Mouse (Mus musculus): ENCODE results near the gene Cdkl5. TPM values are rescaled to one million over a fixed set of nuclear protein-coding genes. Genes with fewer than 3 reads are reported as not detected.
A peak's percentile ranks its signal among the peaks of the same experiment; 100 is the strongest.
"Not testable (repeated sequence)": the region's sequence is repeated elsewhere in the genome, so short reads cannot be mapped to it uniquely, and the experiment has no call there.

The Cdkl5 gene
- polyA plus RNA-seq, 1 experiment from 2014 or later = 2.7 TPM

DNA sequence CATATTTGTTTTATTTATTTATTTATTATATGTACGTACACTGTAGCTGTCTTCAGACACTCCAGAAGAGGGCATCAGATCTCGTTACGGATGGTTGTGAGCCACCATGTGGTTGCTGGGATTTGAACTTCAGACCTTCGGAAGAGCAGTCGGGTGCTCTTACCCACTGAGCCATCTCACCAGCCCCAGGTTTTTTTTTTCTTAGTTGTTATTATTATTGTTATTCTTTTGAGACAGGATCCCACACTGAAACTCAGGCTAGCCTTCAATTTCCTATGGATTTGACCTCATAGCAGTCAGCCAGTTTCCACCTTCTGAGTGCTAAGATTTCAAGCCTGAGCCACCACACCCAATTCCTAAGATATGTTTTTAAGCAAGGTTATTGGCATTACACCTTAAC lies 224.9 kb downstream of the Cdkl5 start:
- ATAC-seq (ENCODE audit: low FRiP score, low read depth); H3K4me1 ChIP-seq; H3K27me3 ChIP-seq (replicated peaks); H3K27ac ChIP-seq; H3K36me3 ChIP-seq; H3K4me3 ChIP-seq; H3K9ac ChIP-seq; H3K9me3 ChIP-seq; H3K4me2 ChIP-seq (replicated peaks): not testable (repeated sequence)
- 86% methylated on average over 5 of the region's 5 CpGs for WGBS

GRCm38 (mm10) chrX:160767713-160768112 lies 226.8 kb downstream of the Cdkl5 start, which contains the start of gene Rs1:
Gene Rs1, plus strand, starts transcription at chrX:160768013.
- no peak within 1 kb of the TSS for H3K4me3 ChIP-seq
- no peaks in the 10 kb centered on the region for H3K36me3 ChIP-seq
- no peaks in the 10 kb centered on the region for H3K9me3 ChIP-seq
- H3K4me1 ChIP-seq = no peaks in the 10 kb centered on the region
- H3K27me3 ChIP-seq (replicated peaks) = peaks cover 7% of the 10 kb centered on the region; the same call in 1 of the 2 replicates
- no peak within 1 kb of the TSS for H3K9ac ChIP-seq
- H3K4me2 ChIP-seq (replicated peaks) = peak within 1 kb of the TSS; percentile 51; the same call in 1 of the 2 replicates
- WGBS = 92% methylated on average over 2 of the region's 2 CpGs
- no peak within 1 kb of the TSS for H3K27ac ChIP-seq
- no peak for ATAC-seq (ENCODE audit: low FRiP score, low read depth)

DNA sequence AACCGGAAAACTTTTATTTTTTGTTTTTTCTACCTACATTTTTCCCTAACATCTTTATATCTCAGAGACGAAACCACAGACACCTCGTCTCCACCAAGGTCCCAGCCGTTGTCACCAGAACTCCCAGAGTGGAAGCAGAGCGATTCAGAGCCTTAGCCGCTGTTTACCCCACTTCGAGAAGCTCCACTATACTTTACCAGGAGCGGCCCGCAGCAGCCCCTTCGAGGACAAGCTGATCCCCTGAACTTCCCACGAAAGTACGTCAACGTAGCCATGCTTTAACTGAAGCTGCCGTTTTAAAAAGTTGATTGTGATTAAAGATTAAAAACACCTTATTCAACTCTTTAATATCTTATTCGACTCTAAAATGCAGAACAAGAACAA lies 228.3 kb downstream of the Cdkl5 start:
- 34% methylated on average over 15 of the region's 15 CpGs for WGBS
- Histone ChIP-seq H3K9me3 (no peaks in the 10 kb centered on the region), H3K9ac (no peak overlapping the region), H3K4me3 (peak overlapping the region; percentile 33), H3K27me3 (replicated peaks) (peaks cover 7% of the 10 kb centered on the region; the same call in 1 of the 2 replicates), H3K4me2 (replicated peaks) (peak overlapping the region; percentile 51), H3K4me1 (no peaks in the 10 kb centered on the region), H3K36me3 (no peaks in the 10 kb centered on the region), H3K27ac (no peak overlapping the region)
- peak; percentile 88 for ATAC-seq (ENCODE audit: low FRiP score, low read depth)

DNA sequence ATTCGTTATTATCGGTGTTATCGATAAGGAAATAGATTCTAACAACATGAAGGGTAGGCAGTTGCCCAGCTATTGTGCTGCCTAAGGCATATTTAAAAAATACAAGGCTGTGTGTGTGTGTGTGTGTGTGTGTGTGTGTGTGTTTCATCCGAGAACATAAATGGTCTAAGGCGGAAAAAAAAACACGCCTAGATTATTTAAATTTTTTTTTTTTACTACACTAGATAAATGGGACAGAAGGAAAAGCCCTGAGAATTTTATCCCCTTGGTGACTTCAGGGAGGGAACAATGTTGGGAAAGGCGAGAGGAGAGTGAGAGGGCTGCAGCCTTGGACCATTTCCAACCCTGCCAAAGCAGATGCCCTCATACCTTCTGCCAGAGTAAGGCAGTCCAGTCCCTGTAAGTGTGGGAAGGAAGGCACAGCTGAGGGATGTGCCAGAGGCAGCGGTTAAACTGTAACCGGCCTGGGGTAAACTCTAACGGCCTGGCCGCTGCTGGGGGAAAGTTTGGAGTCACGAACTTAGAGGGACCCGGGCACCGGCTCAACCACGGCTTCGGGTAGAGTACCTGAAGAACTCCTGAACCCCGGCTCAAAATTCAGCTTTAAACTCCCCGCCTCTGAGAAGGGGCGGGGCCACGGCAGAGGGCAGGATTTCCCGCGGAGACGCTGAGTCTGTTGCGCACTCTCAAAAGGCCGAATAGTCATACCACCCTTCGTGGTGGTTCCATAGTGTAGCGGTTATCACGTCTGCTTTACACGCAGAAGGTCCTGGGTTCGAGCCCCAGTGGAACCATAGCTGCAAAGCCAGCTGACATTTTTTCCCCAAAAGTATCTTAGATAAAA lies 228.9 kb downstream of the Cdkl5 start:
- peak; percentile 96 for ATAC-seq (ENCODE audit: low FRiP score, low read depth)
- WGBS = 28% methylated on average over 30 of the region's 30 CpGs

GRCm38 (mm10) chrX:160750808-160751207 lies 243.7 kb downstream of the Cdkl5 start:
- H3K4me2 ChIP-seq (replicated peaks) = no peak overlapping the region
- H3K4me3 ChIP-seq = no peak overlapping the region
- no peaks in the 10 kb centered on the region for H3K9me3 ChIP-seq
- no peaks in the 10 kb centered on the region for H3K27me3 ChIP-seq (replicated peaks)
- H3K27ac ChIP-seq = no peak overlapping the region
- 95% methylated on average over 8 of the region's 8 CpGs for WGBS
- no peak for ATAC-seq (ENCODE audit: low FRiP score, low read depth)
- H3K9ac ChIP-seq = no peak overlapping the region
- no peaks in the 10 kb centered on the region for H3K36me3 ChIP-seq
- H3K4me1 ChIP-seq = no peaks in the 10 kb centered on the region

More for the DNA sequence above, 228.9 kb downstream of the Cdkl5 start:
- peak overlapping the region; percentile 51 for H3K4me2 ChIP-seq (replicated peaks)
- peak overlapping the region; percentile 37 for H3K4me3 ChIP-seq
- no peaks in the 10 kb centered on the region for H3K4me1 ChIP-seq
- H3K9ac ChIP-seq = no peak overlapping the region
- no peak overlapping the region for H3K27ac ChIP-seq
- no peaks in the 10 kb centered on the region for H3K36me3 ChIP-seq
- H3K27me3 ChIP-seq (replicated peaks) = peaks cover 7% of the 10 kb centered on the region; the same call in 1 of the 2 replicates
- H3K9me3 ChIP-seq = no peaks in the 10 kb centered on the region

DNA sequence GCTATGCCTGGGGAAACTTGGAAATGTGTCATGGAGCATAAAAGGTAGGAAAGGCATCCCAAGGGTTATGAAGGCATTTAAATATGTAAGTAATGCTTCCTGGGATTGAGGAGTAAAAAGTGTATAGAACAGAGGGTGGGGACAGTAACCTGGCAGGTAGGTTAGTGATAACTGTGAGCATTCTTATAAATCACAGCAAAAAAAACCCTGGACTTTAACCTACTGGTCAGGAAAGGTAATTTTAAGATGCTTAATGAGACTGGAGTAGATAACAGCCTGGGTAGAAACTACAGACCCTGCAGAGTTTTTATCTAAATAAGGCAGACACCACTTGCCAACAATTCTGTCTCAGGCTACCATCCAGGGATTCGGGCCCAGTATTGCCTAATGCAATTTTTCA lies 245.9 kb downstream of the Cdkl5 start:
- Histone ChIP-seq H3K4me1 (no peaks in the 10 kb centered on the region), H3K4me3 (no peak overlapping the region), H3K27me3 (replicated peaks) (no peaks in the 10 kb centered on the region), H3K27ac (no peak overlapping the region), H3K9ac (no peak overlapping the region), H3K4me2 (replicated peaks) (no peak overlapping the region), H3K36me3 (no peaks in the 10 kb centered on the region), H3K9me3 (no peaks in the 10 kb centered on the region)
- WGBS = 84% methylated on average over 1 of the region's 1 CpGs
- ATAC-seq (ENCODE audit: low FRiP score, low read depth) = no peak

DNA sequence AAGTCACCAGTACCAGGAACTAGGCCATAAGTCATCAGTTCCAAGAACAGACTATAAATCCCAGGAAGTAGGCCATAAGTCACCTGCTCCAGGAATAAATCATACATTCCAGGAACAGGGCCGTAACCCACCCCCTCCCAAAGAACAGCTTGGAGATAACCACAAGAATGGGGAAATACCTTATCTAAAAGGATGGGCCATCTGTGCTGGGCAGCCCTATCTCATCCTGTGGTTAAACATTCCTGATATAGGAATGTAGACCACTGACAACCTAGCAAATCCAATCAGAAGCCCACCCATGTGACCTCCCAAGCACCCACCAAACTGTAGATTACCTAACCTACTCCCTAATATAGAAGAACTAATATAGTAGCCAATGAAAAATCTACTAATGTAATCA lies 249.1 kb downstream of the Cdkl5 start:
- no peaks in the 10 kb centered on the region for H3K4me1 ChIP-seq
- no peak overlapping the region for H3K9ac ChIP-seq
- no peak overlapping the region for H3K4me2 ChIP-seq (replicated peaks)
- no peaks in the 10 kb centered on the region for H3K9me3 ChIP-seq
- H3K27ac ChIP-seq = no peak overlapping the region
- no peaks in the 10 kb centered on the region for H3K36me3 ChIP-seq
- ATAC-seq (ENCODE audit: low FRiP score, low read depth) = no peak
- 0 out of 2 replicates have a peak, but pooled peaks cover 6% of the 10 kb centered on the region for H3K27me3 ChIP-seq (replicated peaks)
- no peak overlapping the region for H3K4me3 ChIP-seq
- WGBS = 89% methylated on average over 1 of the region's 1 CpGs

- Histone ChIP-seq H3K27me3 (replicated peaks) (no peaks in the 10 kb centered on the region), H3K4me2 (replicated peaks) (no peak within 1 kb of the TSS), H3K36me3 (no peaks in the 10 kb centered on the region), H3K27ac (no peak within 1 kb of the TSS), H3K9ac (no peak within 1 kb of the TSS), H3K4me3 (no peak within 1 kb of the TSS), H3K9me3 (no peaks in the 10 kb centered on the region), H3K4me1 (no peaks in the 10 kb centered on the region)
- ATAC-seq (ENCODE audit: low FRiP score, low read depth) = no peak
- WGBS = 89% methylated on average over 5 of the region's 5 CpGs
These were observed 258.9 kb downstream of the Cdkl5 start, which contains the start of gene Ppef1 for GRCm38 (mm10) chrX:160735650-160736049. Gene Ppef1, minus strand, starts transcription at chrX:160735765.

Other genes with a start within 250 kb of the Cdkl5 start
- not detected in 2 replicates for gene Rs1, start 226.7 kb downstream of the Cdkl5 start, polyA plus RNA-seq (2016; fragmentation: Nextera tagmentation; extraction: Ambion mirVana)
- gene Gja6, start 87.7 kb downstream of the Cdkl5 start, polyA plus RNA-seq (2016; fragmentation: Nextera tagmentation; extraction: Ambion mirVana) = 0.13 and 0.34 TPM in 2 replicates
- gene Scml2, start 122.5 kb upstream of the Cdkl5 start, polyA plus RNA-seq (2016; fragmentation: Nextera tagmentation; extraction: Ambion mirVana) = 2.1 and 2.6 TPM in 2 replicates